Mouse (Mus musculus) heart, adult 2 months (tissue): ENCODE measurements around the gene Rdm1.

Experiments
- CTCF ChIP-seq: fragments of 200-600 bp; IDR thresholded peaks from 2 replicates; pipeline ENCODE4 v1.8.1; 2022; ENCODE audit warnings: antibody characterized with exemption, mild to moderate bottlenecking, moderate library complexity
- EP300 ChIP-seq: fragments of 200-500 bp; IDR thresholded peaks from 2 replicates; pipeline ENCODE4 v1.6.1; 2011; ENCODE audit warnings: low read depth, low read length, control low read depth; ENCODE audit not compliant: insufficient read depth
- POLR2A ChIP-seq: fragments of 200-500 bp; IDR thresholded peaks from 2 replicates; pipeline ENCODE4 v1.6.1; 2011; ENCODE audit warnings: mild to moderate bottlenecking, low read depth, low read length, control low read depth; ENCODE audit not compliant: insufficient read depth

DNA sequence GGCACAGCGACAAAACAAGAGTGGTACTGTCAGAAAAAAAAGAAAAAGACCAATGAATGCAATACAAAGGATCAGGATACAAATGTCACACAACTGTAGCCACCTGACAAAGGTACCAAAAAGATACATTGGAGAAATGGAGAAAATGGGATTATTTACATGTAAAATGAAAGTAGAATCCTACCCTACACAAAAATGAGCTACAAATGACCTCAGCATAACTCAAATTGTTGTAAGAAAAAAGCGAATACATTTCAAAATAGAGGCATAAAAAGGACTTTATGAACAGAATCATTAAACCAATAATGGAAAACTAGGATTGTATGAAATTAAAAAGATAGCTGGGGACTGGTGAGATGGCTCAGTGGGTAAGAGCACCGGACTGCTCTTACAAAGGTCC is 17.6 kb downstream of the Rdm1 start:
- TF ChIP-seq CTCF (no peak), POLR2A (no peak), EP300 (no peak)
